Mouse (Mus musculus) limb, embryonic 14.5 days (tissue): ENCODE results near the gene Hnrnpl. TPM values are rescaled to one million over a fixed set of nuclear protein-coding genes. Genes with fewer than 3 reads are reported as not detected.

ENCODE experiments used
- ATAC-seq: fragments of 200-750 bp; cut with Nextera tagmentation; 2 replicates; pipeline ENCODE4 v1.8.0; 2017; ENCODE audit warnings: low read depth, moderate number of reproducible peaks, moderate TSS enrichment; ENCODE audit not compliant: low FRiP score
- DNase-seq: peaks from one replicate; pipeline ENCODE4 v3.0.0-alpha.2; 2015; ENCODE audit warnings: low spot score
- H3K27ac ChIP-seq: fragments of 300-500 bp; sonication (generic); replicated peaks from 2 replicates; pipeline ENCODE4 v1.5.1; 2014; ENCODE audit warnings: low read depth, mild to moderate bottlenecking, low read length, moderate library complexity, mixed read lengths
- H3K27me3 ChIP-seq: fragments of 300-500 bp; sonication (generic); 2 replicates; pipeline ENCODE4 v1.6.1; 2014; ENCODE audit warnings: low read length, mixed read lengths; ENCODE audit not compliant: control insufficient read depth, insufficient read depth
- H3K36me3 ChIP-seq: fragments of 300-500 bp; sonication (generic); 2 replicates; pipeline ENCODE4 v1.6.1; 2014; ENCODE audit warnings: mild to moderate bottlenecking, low read length, moderate library complexity, mixed read lengths; ENCODE audit not compliant: control insufficient read depth, insufficient read depth
- H3K4me1 ChIP-seq: fragments of 300-500 bp; sonication (generic); 2 replicates; pipeline ENCODE4 v1.6.1; 2014; ENCODE audit warnings: antibody characterized with exemption, low read length, mixed read lengths; ENCODE audit not compliant: control insufficient read depth, insufficient read depth
- H3K4me2 ChIP-seq: fragments of 300-500 bp; sonication (generic); replicated peaks from 2 replicates; pipeline ENCODE4 v1.6.1; 2014; ENCODE audit warnings: low read depth, mild to moderate bottlenecking, low read length, moderate library complexity; ENCODE audit not compliant: severe bottlenecking
- H3K4me3 ChIP-seq: fragments of 300-500 bp; sonication (generic); replicated peaks from 2 replicates; pipeline ENCODE4 v1.5.1; 2014; ENCODE audit warnings: low read length
- H3K9ac ChIP-seq: fragments of 300-500 bp; sonication (generic); 2 replicates; pipeline ENCODE4 v1.6.1; 2014; ENCODE audit warnings: mild to moderate bottlenecking, low read depth, low read length, moderate library complexity; ENCODE audit not compliant: severe bottlenecking
- H3K9me3 ChIP-seq: fragments of 300-500 bp; sonication (generic); 2 replicates; pipeline ENCODE4 v1.6.1; 2016; ENCODE audit warnings: low read length; ENCODE audit not compliant: control insufficient read depth
- POLR2A ChIP-seq: fragments of 200-500 bp; IDR thresholded peaks from 2 replicates; pipeline ENCODE4 v1.8.0; 2012; ENCODE audit warnings: inconsistent platforms, mild to moderate bottlenecking, moderate library complexity, borderline replicate concordance; ENCODE audit not compliant: insufficient read depth, insufficient read length; ENCODE audit errors: extremely low read depth
- WGBS: fragments of 180-500 bp; shearing (Covaris S2); extraction: QIAGEN DNeasy Blood & Tissue Kit; methylation state at CpG from one replicate; pipeline ENCODE4 v1.1.7; 2014; 5-methylcytosine and 5-hydroxymethylcytosine counted together
- polyA plus RNA-seq, 2 experiments: library from polyadenylated mRNA; depleted of rRNA in 1 of 2; stranded (reverse) in 1 of 2; unstranded in 1 of 2; fragments of >200 nt; fragmentation: Nextera tagmentation in 1 of 2; extraction: Ambion mirVana in 1 of 2; gene quantifications; 2 replicates each; pipeline versions ENCODE4 v1.2.1 to v1.2.3; 2012 to 2014

The Hnrnpl gene
- polyA plus RNA-seq, 2 experiments, result 208 to 525 TPM

- no peak overlapping the region for H3K4me2 ChIP-seq
- H3K27ac ChIP-seq, result no peak overlapping the region
- DNase-seq (no peak), ATAC-seq (no peak)
- no peaks in the 10 kb centered on the region for H3K9me3 ChIP-seq
- H3K36me3 ChIP-seq, result peaks cover 99% of the 10 kb centered on the region
- TF ChIP-seq POLR2A, result no peak
- peaks cover 19% of the 10 kb centered on the region for H3K4me1 ChIP-seq
- no peaks in the 10 kb centered on the region for H3K27me3 ChIP-seq
- WGBS, result 93% methylated on average over 10 of the region's 10 CpGs
- H3K9ac ChIP-seq, result no peak overlapping the region
- H3K4me3 ChIP-seq, result no peak overlapping the region
Measured at GRCm38 (mm10) chr7:28816920-28817319, 8.6 kb downstream of the Hnrnpl start.

- no peak for TF ChIP-seq POLR2A
- Histone ChIP-seq H3K27ac (no peak overlapping the region), H3K36me3 (peaks cover 99% of the 10 kb centered on the region), H3K27me3 (no peaks in the 10 kb centered on the region), H3K9me3 (no peaks in the 10 kb centered on the region), H3K4me2 (no peak overlapping the region), H3K9ac (no peak overlapping the region), H3K4me3 (no peak overlapping the region), H3K4me1 (peaks cover 13% of the 10 kb centered on the region)
- ATAC-seq (no peak), DNase-seq (no peak)
- 74% methylated on average over 6 of the region's 6 CpGs for WGBS
Measured at GRCm38 (mm10) chr7:28817524-28817923, 9.2 kb downstream of the Hnrnpl start.

GRCm38 (mm10) chr7:28817957-28818356 lies 9.6 kb downstream of the Hnrnpl start:
- no peaks in the 10 kb centered on the region for H3K27me3 ChIP-seq
- ATAC-seq (no peak), DNase-seq (no peak)
- H3K4me3 ChIP-seq, result no peak overlapping the region
- H3K27ac ChIP-seq, result no peak overlapping the region
- WGBS, result 73% methylated on average over 4 of the region's 4 CpGs
- H3K9me3 ChIP-seq, result no peaks in the 10 kb centered on the region
- H3K9ac ChIP-seq, result no peak overlapping the region
- H3K4me2 ChIP-seq, result no peak overlapping the region
- peaks cover 9% of the 10 kb centered on the region; the same call in 1 of the 2 replicates for H3K4me1 ChIP-seq
- peaks cover 99% of the 10 kb centered on the region for H3K36me3 ChIP-seq
- TF ChIP-seq POLR2A, result no peak

- Histone ChIP-seq H3K27ac (no peak overlapping the region), H3K27me3 (no peaks in the 10 kb centered on the region), H3K4me3 (no peak overlapping the region), H3K9ac (no peak overlapping the region), H3K4me2 (no peak overlapping the region), H3K4me1 (peaks cover 8% of the 10 kb centered on the region; the same call in 1 of the 2 replicates), H3K36me3 (peaks cover 99% of the 10 kb centered on the region), H3K9me3 (no peaks in the 10 kb centered on the region)
- no peak for ATAC-seq
- WGBS, result 85% methylated on average over 16 of the region's 18 CpGs
- no peak for DNase-seq
- no peak for TF ChIP-seq POLR2A
Measured at GRCm38 (mm10) chr7:28818436-28818835, 10.1 kb downstream of the Hnrnpl start.

GRCm38 (mm10) chr7:28818861-28819452 lies 10.6 kb downstream of the Hnrnpl start:
- DNase-seq, result no peak
- TF ChIP-seq POLR2A, result no peak
- ATAC-seq, result no peak
- peaks cover 94% of the 10 kb centered on the region for H3K36me3 ChIP-seq
- H3K27ac ChIP-seq, result no peak overlapping the region
- H3K27me3 ChIP-seq, result no peaks in the 10 kb centered on the region
- no peak overlapping the region for H3K4me3 ChIP-seq
- H3K9ac ChIP-seq, result no peak overlapping the region
- peaks cover 8% of the 10 kb centered on the region; the same call in 1 of the 2 replicates for H3K4me1 ChIP-seq
- WGBS, result 86% methylated on average over 4 of the region's 4 CpGs
- H3K4me2 ChIP-seq, result no peak overlapping the region
- no peaks in the 10 kb centered on the region for H3K9me3 ChIP-seq
